Mouse (Mus musculus): ENCODE measurements at regions not wholly inside any gene's neighbourhood (a gene's known extent, or its start where the extent isn't known, plus 50 kb on each side); places are given as distances from the start of the nearest gene placed in this dataset.

DNA sequence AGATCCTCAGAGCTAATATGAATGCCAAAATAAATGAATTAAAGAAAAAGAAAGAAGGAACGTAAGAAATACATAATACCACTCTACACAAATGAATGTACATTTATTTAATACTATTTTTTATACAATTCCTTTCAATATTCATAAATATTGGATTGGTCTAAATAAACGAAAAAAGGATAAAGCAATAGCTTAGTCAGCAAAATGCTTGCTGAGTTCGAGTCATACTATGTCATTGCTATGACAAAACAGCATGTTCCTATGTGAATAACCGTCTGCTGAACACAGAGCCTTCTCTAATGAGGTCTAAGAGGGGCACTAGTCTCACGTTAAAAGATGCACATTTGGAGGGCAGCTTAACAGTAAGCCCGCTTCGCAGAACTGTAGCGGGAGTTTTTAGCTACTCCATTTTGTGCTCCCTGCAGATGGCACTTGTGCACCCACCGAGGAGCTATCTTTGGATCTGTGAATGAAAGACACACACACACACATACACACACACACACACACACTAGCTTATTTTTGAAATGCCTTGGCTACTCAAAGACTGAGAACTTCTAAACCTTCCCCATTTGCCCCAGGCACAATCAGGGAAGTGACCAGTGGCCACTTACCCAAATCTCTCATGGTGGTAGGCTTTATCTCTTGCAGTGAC lies 69.1 kb upstream of the Pias1 start:
- Histone ChIP-seq H3K36me3 (ENCODE audit: control insufficient read depth, insufficient read depth) (no peaks in the 10 kb centered on the region), H3K4me2 (ENCODE audit: low read depth) (no peak overlapping the region), H3K4me3 (no peak overlapping the region), H3K79me2 (ENCODE audit: control insufficient read depth, insufficient read depth) (no peaks in the 10 kb centered on the region), H3K27me3 (ENCODE audit: control insufficient read depth, insufficient read depth, insufficient read length) (no peaks in the 10 kb centered on the region), H3ac (ENCODE audit: control insufficient read depth, insufficient read length) (no peak overlapping the region)
- TF ChIP-seq SRF (IDR thresholded peaks at IDR 0.05; ENCODE audit: control insufficient read depth, insufficient read length, low read depth), result no peak

- Histone ChIP-seq H3K79me2 (ENCODE audit: control insufficient read depth, insufficient read depth) (no peaks in the 10 kb centered on the region), H3K4me2 (ENCODE audit: low read depth) (no peak overlapping the region), H3K4me3 (no peak overlapping the region), H3K36me3 (ENCODE audit: control insufficient read depth, insufficient read depth) (no peaks in the 10 kb centered on the region), H3K27me3 (ENCODE audit: control insufficient read depth, insufficient read depth, insufficient read length) (no peaks in the 10 kb centered on the region), H3ac (ENCODE audit: control insufficient read depth, insufficient read length) (no peak overlapping the region)
- no peak for TF ChIP-seq USF1 (IDR thresholded peaks at IDR 0.05; ENCODE audit: low read depth)
- no peak for TF ChIP-seq E2F4 (IDR thresholded peaks at IDR 0.05; ENCODE audit: insufficient read depth)
- no peak for TF ChIP-seq MYOD1 (IDR thresholded peaks at IDR 0.05; ENCODE audit: control insufficient read depth in 1 of 3, insufficient read length in 2 of 3, low read depth in 2 of 3)
- no peak for TF ChIP-seq POLR2AphosphoS2 (IDR thresholded peaks at IDR 0.05; ENCODE audit: insufficient read length, low read depth)
- no peak for TF ChIP-seq POLR2A (IDR thresholded peaks at IDR 0.05; ENCODE audit: insufficient read length, low read depth)
- TF ChIP-seq TCF12 (IDR thresholded peaks at IDR 0.05; ENCODE audit: insufficient read depth, poor library complexity, severe bottlenecking), result no peak
- no peak for TF ChIP-seq REST (IDR thresholded peaks at IDR 0.05; ENCODE audit: insufficient read depth, insufficient read length)
- no peak for TF ChIP-seq MAX (IDR thresholded peaks at IDR 0.05; ENCODE audit: low read depth)
Measured at GRCm38 (mm10) chr9:63052181-63052580, 64.5 kb upstream of the Pias1 start.

DNA sequence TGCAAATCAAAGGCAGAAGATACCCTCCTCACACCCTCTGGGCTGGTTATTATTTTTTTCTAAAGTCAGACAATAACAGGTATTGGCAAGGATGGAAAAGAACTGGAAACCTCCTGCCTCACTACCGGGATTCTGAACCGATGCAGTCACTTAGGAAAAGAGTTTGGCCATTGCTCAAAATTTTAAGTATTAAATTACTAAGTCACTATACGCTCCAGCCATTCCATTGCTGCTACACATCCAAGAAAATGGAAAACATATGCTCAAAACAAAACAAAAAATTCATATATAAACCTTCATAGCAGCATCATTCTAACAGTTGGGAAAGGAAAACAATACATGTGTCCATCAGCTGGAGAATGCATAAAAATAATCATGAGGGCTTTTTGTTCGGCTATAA lies 63.9 kb upstream of the Pias1 start:
- TF ChIP-seq CEBPB (IDR thresholded peaks at IDR 0.05; ENCODE audit: insufficient read depth, poor library complexity, severe bottlenecking) (no peak), POLR2A (IDR thresholded peaks at IDR 0.05; ENCODE audit: insufficient read length, low read depth) (no peak), REST (IDR thresholded peaks at IDR 0.05; ENCODE audit: insufficient read depth, insufficient read length) (no peak), TCF3 (IDR thresholded peaks at IDR 0.05; ENCODE audit: insufficient read length, low read depth) (no peak)
- Histone ChIP-seq H3K27me3 (ENCODE audit: control insufficient read depth, insufficient read depth, insufficient read length) (no peaks in the 10 kb centered on the region), H3ac (ENCODE audit: control insufficient read depth, insufficient read length) (no peak overlapping the region), H3K36me3 (ENCODE audit: control insufficient read depth, insufficient read depth) (no peaks in the 10 kb centered on the region), H3K79me2 (ENCODE audit: control insufficient read depth, insufficient read depth) (no peaks in the 10 kb centered on the region), H3K4me3 (no peak overlapping the region), H3K4me2 (ENCODE audit: low read depth) (no peak overlapping the region)

DNA sequence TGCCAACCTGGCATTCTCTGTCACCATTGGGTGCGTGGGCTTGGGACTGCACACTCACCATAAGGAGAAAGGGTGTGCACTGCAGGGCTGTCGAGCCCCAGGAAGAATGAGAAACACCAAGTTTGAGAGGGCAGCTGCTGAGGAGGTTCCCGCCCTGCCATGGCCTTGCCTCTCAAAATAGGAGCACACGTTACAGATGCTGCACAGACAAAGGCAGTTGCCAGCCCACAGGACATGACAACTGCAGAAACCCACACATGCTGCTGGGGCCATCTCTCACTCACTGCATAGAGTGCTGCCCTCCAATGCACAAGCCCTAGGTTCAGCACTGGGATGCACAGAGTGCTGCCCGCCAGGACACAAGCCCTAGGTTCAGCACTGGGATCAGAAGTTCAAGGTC lies 61.6 kb upstream of the Pias1 start:
- Histone ChIP-seq H3ac (ENCODE audit: control insufficient read depth, insufficient read length) (no peak overlapping the region), H3K4me3 (no peak overlapping the region), H3K36me3 (ENCODE audit: control insufficient read depth, insufficient read depth) (no peaks in the 10 kb centered on the region), H3K79me2 (ENCODE audit: control insufficient read depth, insufficient read depth) (no peaks in the 10 kb centered on the region), H3K27me3 (ENCODE audit: control insufficient read depth, insufficient read depth, insufficient read length) (no peaks in the 10 kb centered on the region), H3K4me2 (ENCODE audit: low read depth) (no peak overlapping the region)
- TF ChIP-seq MAX (IDR thresholded peaks at IDR 0.05; ENCODE audit: low read depth) (no peak), E2F4 (IDR thresholded peaks at IDR 0.05; ENCODE audit: insufficient read depth) (no peak), MYOG (IDR thresholded peaks at IDR 0.05; ENCODE audit: control insufficient read depth in 1 of 3, insufficient read depth in 1 of 3, insufficient read length in 2 of 3, low read depth in 2 of 3) (peak; percentile 68 to 96 (median 86)), TCF3 (IDR thresholded peaks at IDR 0.05; ENCODE audit: insufficient read length, low read depth) (no peak), CEBPB (IDR thresholded peaks at IDR 0.05; ENCODE audit: insufficient read depth, poor library complexity, severe bottlenecking) (no peak), MYOD1 (IDR thresholded peaks at IDR 0.05; ENCODE audit: control insufficient read depth in 1 of 3, insufficient read length in 2 of 3, low read depth in 2 of 3) (peak in 2 of 3 experiments; percentile 69 to 92), POLR2A (IDR thresholded peaks at IDR 0.05; ENCODE audit: insufficient read length, low read depth) (no peak), SRF (IDR thresholded peaks at IDR 0.05; ENCODE audit: control insufficient read depth, insufficient read length, low read depth) (no peak), POLR2AphosphoS2 (IDR thresholded peaks at IDR 0.05; ENCODE audit: insufficient read length, low read depth) (no peak), TCF12 (IDR thresholded peaks at IDR 0.05; ENCODE audit: insufficient read depth, poor library complexity, severe bottlenecking) (peak; percentile 29), USF1 (IDR thresholded peaks at IDR 0.05; ENCODE audit: low read depth) (no peak), REST (IDR thresholded peaks at IDR 0.05; ENCODE audit: insufficient read depth, insufficient read length) (no peak)

- Histone ChIP-seq H3K4me3 (no peak overlapping the region), H3ac (ENCODE audit: control insufficient read depth, insufficient read length) (no peak overlapping the region), H3K36me3 (ENCODE audit: control insufficient read depth, insufficient read depth) (no peaks in the 10 kb centered on the region), H3K4me2 (ENCODE audit: low read depth) (no peak overlapping the region), H3K79me2 (ENCODE audit: control insufficient read depth, insufficient read depth) (no peaks in the 10 kb centered on the region), H3K27me3 (ENCODE audit: control insufficient read depth, insufficient read depth, insufficient read length) (no peaks in the 10 kb centered on the region)
- TF ChIP-seq MYOD1 (IDR thresholded peaks at IDR 0.05; ENCODE audit: control insufficient read depth in 1 of 3, insufficient read length in 2 of 3, low read depth in 2 of 3) (no peak), MYOG (IDR thresholded peaks at IDR 0.05; ENCODE audit: control insufficient read depth in 1 of 3, insufficient read depth in 1 of 3, insufficient read length in 2 of 3, low read depth in 2 of 3) (no peak), CEBPB (IDR thresholded peaks at IDR 0.05; ENCODE audit: insufficient read depth, poor library complexity, severe bottlenecking) (no peak), SRF (IDR thresholded peaks at IDR 0.05; ENCODE audit: control insufficient read depth, insufficient read length, low read depth) (no peak), E2F4 (IDR thresholded peaks at IDR 0.05; ENCODE audit: insufficient read depth) (no peak)
Measured at GRCm38 (mm10) chr9:63046981-63047380, 59.3 kb upstream of the Pias1 start.
